Mouse (Mus musculus) heart, embryonic 15.5 days (tissue): ENCODE measurements around the gene Nfat5. TPM values are rescaled to one million over a fixed set of nuclear protein-coding genes. Genes with fewer than 3 reads are reported as not detected.

Experiments used
- ATAC-seq: fragments of 200-750 bp; cut with Nextera tagmentation; replicated peaks from 2 replicates; pipeline ENCODE4 v1.8.0; 2017; ENCODE audit warnings: low read depth, moderate TSS enrichment; ENCODE audit not compliant: insufficient number of reproducible peaks, insufficient read depth, low FRiP score
- H3K27ac ChIP-seq: fragments of 300-500 bp; sonication (generic); 2 replicates; pipeline ENCODE4 v1.5.1; 2015; ENCODE audit warnings: mild to moderate bottlenecking, inconsistent platforms
- H3K27me3 ChIP-seq: fragments of 300-500 bp; sonication (generic); 2 replicates; pipeline ENCODE4 v1.6.1; 2015; ENCODE audit warnings: inconsistent platforms
- H3K36me3 ChIP-seq: fragments of 300-500 bp; sonication (generic); 2 replicates; pipeline ENCODE4 v1.6.1; 2015; ENCODE audit warnings: mild to moderate bottlenecking, inconsistent platforms
- H3K4me1 ChIP-seq: fragments of 300-500 bp; sonication (generic); replicated peaks from 2 replicates; pipeline ENCODE4 v1.6.1; 2015; ENCODE audit warnings: inconsistent platforms
- H3K4me2 ChIP-seq: fragments of 300-500 bp; sonication (generic); 2 replicates; pipeline ENCODE4 v1.6.1; 2015; ENCODE audit warnings: inconsistent platforms, mild to moderate bottlenecking, moderate library complexity
- H3K4me3 ChIP-seq: fragments of 300-500 bp; sonication (generic); 2 replicates; pipeline ENCODE4 v1.5.1; 2015; ENCODE audit warnings: mild to moderate bottlenecking, inconsistent platforms
- H3K9ac ChIP-seq: fragments of 300-500 bp; sonication (generic); 2 replicates; pipeline ENCODE4 v1.6.1; 2015; ENCODE audit warnings: mild to moderate bottlenecking, inconsistent platforms
- H3K9me3 ChIP-seq: fragments of 300-500 bp; sonication (generic); replicated peaks from 2 replicates; pipeline ENCODE4 v1.6.1; 2016; ENCODE audit warnings: inconsistent platforms
- WGBS: fragments of 180-500 bp; shearing (Covaris S2); methylation state at CpG from one replicate; pipeline ENCODE4 v1.1.7; 2015; ENCODE audit warnings: mixed read lengths; 5-methylcytosine and 5-hydroxymethylcytosine counted together
- polyA plus RNA-seq: library from polyadenylated mRNA; unstranded; fragments of >200 nt; fragmentation: Nextera tagmentation; extraction: Ambion mirVana; gene quantifications from 2 replicates; pipeline ENCODE4 v1.2.1, GENCODE M21; 2015

Gene Nfat5
- polyA plus RNA-seq, 1 experiment from 2014 or later, result 10.4 TPM

DNA sequence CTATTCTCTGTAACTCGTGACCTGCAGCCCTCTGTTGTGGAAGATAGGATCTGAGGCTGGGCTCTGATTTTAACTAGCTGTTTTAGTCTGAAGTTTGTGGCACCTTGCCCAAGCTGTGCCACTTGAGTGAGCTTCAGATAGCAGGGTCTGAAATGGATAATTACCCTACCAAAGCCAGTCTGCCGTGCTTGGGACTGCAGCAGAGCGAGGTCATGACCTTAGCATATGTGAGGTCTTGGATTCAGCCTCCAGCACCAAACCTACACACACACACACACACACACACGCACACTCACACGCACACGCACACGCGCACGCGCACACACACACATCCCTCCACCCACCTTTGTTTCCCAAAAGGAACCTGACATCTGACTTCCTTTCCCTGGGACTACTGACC is 27.5 kb upstream of the Nfat5 start:
- ATAC-seq, result no peak; the same call in 1 of the 2 replicates
- H3K36me3 ChIP-seq, result no peaks in the 10 kb centered on the region
- WGBS, result 67% methylated on average over 10 of the region's 10 CpGs
- peak overlapping the region; percentile 70 for H3K27ac ChIP-seq
- H3K9me3 ChIP-seq, result no peaks in the 10 kb centered on the region
- no peak overlapping the region for H3K9ac ChIP-seq
- no peaks in the 10 kb centered on the region for H3K27me3 ChIP-seq
- no peak overlapping the region for H3K4me3 ChIP-seq
- peaks cover 14% of the 10 kb centered on the region for H3K4me1 ChIP-seq
- H3K4me2 ChIP-seq, result peak overlapping the region; percentile 21; the same call in 1 of the 2 replicates

DNA sequence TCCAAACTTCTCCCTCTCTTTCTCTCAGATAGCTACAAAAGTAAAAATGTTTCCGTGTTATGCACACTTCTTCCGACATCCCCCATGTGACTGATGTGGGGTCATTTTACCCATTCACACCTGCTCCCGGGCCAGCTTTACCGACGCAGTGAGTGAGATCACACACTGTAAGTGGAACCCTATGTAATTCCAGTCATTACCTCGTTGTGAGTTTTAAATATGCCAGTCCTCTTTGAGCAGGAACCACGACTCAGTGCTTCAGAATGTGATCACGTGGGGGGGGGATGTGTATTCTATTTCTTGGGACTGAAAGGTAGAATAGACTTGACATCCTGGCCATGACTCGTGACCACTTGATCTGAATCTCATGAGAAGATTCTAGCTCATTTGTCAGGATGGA is 24.8 kb upstream of the Nfat5 start:
- 36% methylated on average over 9 of the region's 9 CpGs for WGBS
- H3K9me3 ChIP-seq, result no peaks in the 10 kb centered on the region
- H3K4me3 ChIP-seq, result no peak overlapping the region
- no peak overlapping the region for H3K4me2 ChIP-seq
- H3K36me3 ChIP-seq, result no peaks in the 10 kb centered on the region
- H3K4me1 ChIP-seq, result peaks cover 14% of the 10 kb centered on the region
- ATAC-seq, result no peak
- no peak overlapping the region for H3K27ac ChIP-seq
- H3K27me3 ChIP-seq, result no peaks in the 10 kb centered on the region
- H3K9ac ChIP-seq, result no peak overlapping the region

DNA sequence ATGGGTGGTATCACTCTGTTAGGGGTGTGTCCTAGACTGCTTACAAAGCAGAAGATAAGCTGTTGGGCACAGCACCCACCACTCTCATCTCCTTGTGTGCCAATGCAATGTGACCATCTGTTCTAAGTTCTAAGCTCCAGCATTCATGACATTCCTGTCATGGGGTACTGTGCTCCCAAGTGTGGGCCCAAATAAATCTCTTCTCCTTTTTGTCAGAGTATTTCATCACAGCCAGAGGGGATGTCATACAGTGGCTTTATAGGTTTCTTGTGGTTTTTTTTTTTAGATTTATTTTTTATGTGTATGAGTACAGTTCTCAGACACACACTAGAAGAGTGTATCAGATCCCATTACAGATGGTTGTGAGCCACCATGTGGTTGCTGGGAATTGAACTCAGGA is 24.1 kb upstream of the Nfat5 start:
- no peak overlapping the region for H3K9ac ChIP-seq
- H3K27me3 ChIP-seq, result no peaks in the 10 kb centered on the region
- ATAC-seq, result no peak
- H3K9me3 ChIP-seq, result no peaks in the 10 kb centered on the region
- no peak overlapping the region for H3K4me3 ChIP-seq
- H3K4me1 ChIP-seq, result peaks cover 14% of the 10 kb centered on the region
- no peak overlapping the region for H3K4me2 ChIP-seq
- no peak overlapping the region for H3K27ac ChIP-seq
- no peaks in the 10 kb centered on the region for H3K36me3 ChIP-seq

DNA sequence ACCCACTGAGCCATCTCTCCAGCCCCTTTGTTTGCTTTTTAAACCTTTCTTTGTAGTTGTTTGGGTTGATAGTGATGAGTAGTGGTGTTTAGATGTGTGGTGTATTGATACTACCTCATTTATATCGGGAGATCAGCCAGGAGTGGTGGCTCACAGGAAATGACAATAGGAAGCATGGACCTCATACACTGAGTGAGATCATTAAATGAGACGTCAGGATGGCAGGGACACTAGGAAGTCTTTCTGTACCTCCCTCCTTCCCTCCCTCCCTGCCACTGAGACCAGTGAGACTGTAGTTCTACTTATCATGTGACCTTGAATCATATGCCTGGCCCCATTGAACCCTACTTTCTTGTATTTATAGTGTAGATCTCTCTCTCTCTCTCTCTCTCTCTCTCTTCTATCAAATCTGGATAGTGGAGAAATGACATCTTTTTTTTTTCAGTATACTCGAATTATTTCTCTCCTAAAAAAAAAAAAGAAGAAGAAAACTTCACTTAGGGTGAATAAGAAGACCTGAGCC is 23.6 kb upstream of the Nfat5 start:
- no peaks in the 10 kb centered on the region for H3K27me3 ChIP-seq
- no peak overlapping the region for H3K4me3 ChIP-seq
- no peaks in the 10 kb centered on the region for H3K36me3 ChIP-seq
- H3K4me1 ChIP-seq, result peaks cover 14% of the 10 kb centered on the region
- H3K9me3 ChIP-seq, result no peaks in the 10 kb centered on the region
- WGBS, result 45% methylated on average over 3 of the region's 3 CpGs
- no peak overlapping the region for H3K27ac ChIP-seq
- ATAC-seq, result no peak
- H3K4me2 ChIP-seq, result no peak overlapping the region
- no peak overlapping the region for H3K9ac ChIP-seq

DNA sequence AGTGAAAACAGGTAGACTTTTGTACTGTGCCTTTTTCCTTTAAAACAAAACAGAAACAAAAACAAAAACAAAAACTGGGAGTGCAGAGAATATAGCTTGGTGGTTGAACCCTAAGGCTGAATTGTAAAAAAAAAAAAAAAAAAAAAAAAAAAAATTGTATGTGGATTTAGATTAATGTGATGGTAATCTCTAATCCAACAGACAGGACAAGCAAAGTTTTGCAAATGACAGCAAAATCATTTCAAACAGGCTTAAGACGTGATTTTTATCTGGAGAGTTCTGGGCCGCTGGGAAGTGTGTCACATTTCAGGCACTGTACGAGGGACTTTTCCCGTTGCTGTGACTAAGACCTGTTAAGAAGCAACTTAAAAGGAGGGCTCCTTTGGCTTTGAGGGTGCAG is 23.0 kb upstream of the Nfat5 start:
- no peaks in the 10 kb centered on the region for H3K9me3 ChIP-seq
- no peak overlapping the region for H3K9ac ChIP-seq
- no peak overlapping the region for H3K27ac ChIP-seq
- H3K27me3 ChIP-seq, result no peaks in the 10 kb centered on the region
- H3K36me3 ChIP-seq, result no peaks in the 10 kb centered on the region
- H3K4me3 ChIP-seq, result no peak overlapping the region
- ATAC-seq, result no peak
- no peak overlapping the region for H3K4me2 ChIP-seq
- 67% methylated on average over 4 of the region's 4 CpGs for WGBS
- peaks cover 11% of the 10 kb centered on the region for H3K4me1 ChIP-seq

DNA sequence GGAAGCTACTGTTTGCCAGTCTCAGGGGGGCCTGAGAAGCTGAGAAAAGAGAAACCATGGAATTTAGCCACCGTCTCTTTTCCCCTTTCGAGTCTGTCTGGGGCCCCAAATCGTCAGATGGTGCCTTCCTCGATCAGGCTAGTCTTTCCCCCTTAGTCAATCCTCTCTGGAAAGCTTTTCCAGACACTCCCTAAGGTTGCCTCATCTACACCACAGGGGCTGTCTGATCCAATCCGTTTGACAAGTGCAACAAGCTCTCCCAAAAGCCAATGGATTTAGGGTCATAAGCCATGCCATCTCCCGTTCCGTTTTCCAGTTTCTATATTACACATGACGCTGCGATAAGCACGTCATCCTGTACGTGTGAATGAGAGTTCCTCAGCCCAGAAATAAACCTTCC is 22.5 kb upstream of the Nfat5 start:
- no peak for ATAC-seq
- Histone ChIP-seq H3K9ac (no peak overlapping the region), H3K9me3 (no peaks in the 10 kb centered on the region), H3K4me1 (peaks cover 7% of the 10 kb centered on the region), H3K36me3 (no peaks in the 10 kb centered on the region), H3K27me3 (no peaks in the 10 kb centered on the region), H3K27ac (no peak overlapping the region), H3K4me2 (no peak overlapping the region), H3K4me3 (no peak overlapping the region)
- 70% methylated on average over 11 of the region's 11 CpGs for WGBS

DNA sequence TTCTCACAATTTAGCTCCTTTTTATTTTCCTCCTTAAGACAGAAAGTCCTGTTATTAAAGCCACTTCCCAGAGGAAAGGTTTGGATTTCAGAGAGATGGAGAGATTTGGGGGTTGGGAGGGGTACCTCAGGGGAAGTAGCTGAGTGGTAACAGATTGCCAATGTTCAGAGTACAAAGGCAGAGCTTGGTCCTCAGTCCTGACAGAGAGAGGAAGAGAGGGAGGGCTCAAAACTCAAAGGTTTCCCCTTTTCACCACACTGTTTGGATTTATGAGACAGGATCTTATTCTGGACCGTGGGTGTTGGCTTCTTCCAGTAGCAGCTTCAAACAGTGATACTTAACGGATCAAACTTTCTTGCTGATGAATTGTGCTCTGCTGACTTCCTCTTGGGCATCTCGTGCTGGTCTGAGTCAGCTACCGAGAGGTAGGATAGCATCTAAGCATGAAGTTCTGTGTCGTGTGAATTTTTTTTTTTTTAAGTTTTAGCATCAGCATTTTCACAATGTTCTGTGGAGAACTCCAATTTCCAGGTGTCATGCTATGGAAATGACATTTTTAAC is 15.9 kb upstream of the Nfat5 start:
- no peaks in the 10 kb centered on the region for H3K9me3 ChIP-seq
- no peaks in the 10 kb centered on the region for H3K36me3 ChIP-seq
- H3K27ac ChIP-seq, result no peak overlapping the region
- H3K9ac ChIP-seq, result no peak overlapping the region
- no peak overlapping the region for H3K4me3 ChIP-seq
- H3K4me2 ChIP-seq, result no peak overlapping the region
- no peaks in the 10 kb centered on the region for H3K4me1 ChIP-seq
- H3K27me3 ChIP-seq, result no peaks in the 10 kb centered on the region
- WGBS, result 47% methylated on average over 5 of the region's 5 CpGs
- ATAC-seq, result no peak

DNA sequence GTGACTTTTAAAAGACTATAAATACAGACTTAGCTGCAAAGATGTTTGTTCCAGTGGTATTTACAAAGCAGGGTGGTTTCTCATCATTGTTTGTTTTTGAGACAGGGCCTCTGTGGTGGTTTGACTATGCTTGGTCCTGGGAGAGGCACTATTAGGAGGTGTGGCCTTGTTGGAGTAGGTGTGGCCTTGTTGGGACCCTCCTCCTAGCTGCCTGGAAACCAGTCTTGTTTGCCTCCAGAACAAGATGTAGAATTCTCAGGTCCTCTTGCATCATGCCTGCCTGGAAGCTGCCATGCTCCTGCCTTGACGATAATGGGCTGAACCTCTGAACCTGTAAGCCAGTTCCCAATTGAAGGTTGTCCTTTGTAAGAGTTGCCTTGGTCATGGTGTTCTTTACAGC is 14.7 kb upstream of the Nfat5 start:
- no peaks in the 10 kb centered on the region for H3K27me3 ChIP-seq
- ATAC-seq, result no peak
- H3K4me1 ChIP-seq, result no peaks in the 10 kb centered on the region
- H3K36me3 ChIP-seq, result no peaks in the 10 kb centered on the region
- H3K9ac ChIP-seq, result no peak overlapping the region
- H3K4me2 ChIP-seq, result no peak overlapping the region
- H3K27ac ChIP-seq, result no peak overlapping the region
- H3K9me3 ChIP-seq, result no peaks in the 10 kb centered on the region
- no peak overlapping the region for H3K4me3 ChIP-seq
- WGBS, result 71% methylated on average over 1 of the region's 1 CpGs

DNA sequence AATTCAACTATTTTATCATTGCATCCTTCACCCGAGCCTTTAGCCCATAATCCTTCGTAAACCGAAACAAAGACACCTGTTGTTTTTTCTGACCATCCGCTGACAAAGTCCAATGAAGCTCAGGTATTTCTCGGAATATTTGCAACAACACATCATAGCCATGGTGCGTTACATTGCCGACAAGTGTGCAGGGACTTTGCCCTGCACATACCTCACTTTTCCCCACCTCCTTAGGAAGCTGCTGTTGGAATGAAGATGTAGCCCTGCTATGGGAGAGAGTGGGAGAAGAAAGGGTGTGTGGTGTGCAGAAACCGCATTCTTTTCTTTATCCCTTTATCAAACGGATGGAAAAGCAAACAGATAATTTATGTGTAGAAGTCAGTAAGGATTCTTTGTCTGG is 6.6 kb upstream of the Nfat5 start:
- no peak overlapping the region for H3K4me2 ChIP-seq
- no peaks in the 10 kb centered on the region for H3K36me3 ChIP-seq
- no peak overlapping the region for H3K4me3 ChIP-seq
- H3K27me3 ChIP-seq, result no peaks in the 10 kb centered on the region
- WGBS, result 69% methylated on average over 9 of the region's 9 CpGs
- no peak overlapping the region for H3K9ac ChIP-seq
- H3K9me3 ChIP-seq, result no peaks in the 10 kb centered on the region
- H3K4me1 ChIP-seq, result no peaks in the 10 kb centered on the region; the same call in 1 of the 2 replicates
- no peak overlapping the region for H3K27ac ChIP-seq
- no peak for ATAC-seq

DNA sequence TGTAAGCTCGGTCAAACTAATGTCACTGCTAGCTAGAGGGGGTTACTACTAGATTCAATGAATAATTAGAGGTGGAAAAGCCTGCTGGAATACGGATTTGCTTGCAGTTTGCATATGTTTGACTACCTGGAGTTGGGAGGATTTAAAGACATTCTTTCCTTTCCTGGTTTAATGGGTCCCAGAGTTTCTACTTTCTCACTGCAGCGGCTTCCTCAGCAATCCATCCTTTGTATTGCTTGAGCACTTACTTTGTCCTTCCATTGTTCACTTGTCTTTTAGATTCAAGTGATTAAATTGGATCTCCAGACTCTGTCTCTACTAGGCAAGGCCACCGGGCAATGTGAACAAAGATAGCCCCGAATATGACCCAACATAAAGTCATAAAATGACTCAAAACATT is 5.7 kb upstream of the Nfat5 start:
- WGBS, result 75% methylated on average over 5 of the region's 5 CpGs
- no peak for ATAC-seq
- no peak overlapping the region for H3K27ac ChIP-seq
- no peak overlapping the region for H3K9ac ChIP-seq
- H3K4me1 ChIP-seq, result peaks cover 5% of the 10 kb centered on the region; the same call in 1 of the 2 replicates
- no peaks in the 10 kb centered on the region for H3K36me3 ChIP-seq
- H3K27me3 ChIP-seq, result no peaks in the 10 kb centered on the region
- H3K4me2 ChIP-seq, result no peak overlapping the region
- H3K9me3 ChIP-seq, result no peaks in the 10 kb centered on the region
- H3K4me3 ChIP-seq, result no peak overlapping the region

DNA sequence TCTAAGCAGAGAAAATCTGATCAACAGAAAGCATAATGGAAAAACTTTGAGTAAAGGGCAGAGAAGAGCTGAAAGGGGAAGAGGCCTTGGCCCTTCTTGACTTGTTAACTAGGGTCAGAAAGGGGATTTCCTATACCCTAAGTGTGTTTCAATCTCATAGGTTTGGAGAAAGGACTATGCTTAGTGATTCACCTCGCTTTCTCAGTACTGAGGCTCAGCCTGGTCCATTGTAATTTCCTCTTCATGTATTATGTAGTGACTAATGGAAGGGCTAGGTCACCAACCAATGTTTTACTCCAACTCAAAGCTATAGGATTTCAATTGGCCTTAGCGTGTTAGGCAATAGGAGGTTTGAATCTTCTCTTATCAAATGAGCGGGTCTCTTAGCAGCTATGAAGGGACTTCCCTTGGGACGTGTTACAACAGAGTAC is 2.1 kb upstream of the Nfat5 start:
- Histone ChIP-seq H3K9me3 (no peaks in the 10 kb centered on the region), H3K36me3 (no peaks in the 10 kb centered on the region), H3K4me1 (peaks cover 17% of the 10 kb centered on the region), H3K4me2 (no peak overlapping the region), H3K9ac (no peak overlapping the region), H3K4me3 (no peak overlapping the region), H3K27me3 (no peaks in the 10 kb centered on the region), H3K27ac (peak overlapping the region; percentile 3; the same call in 1 of the 2 replicates)
- ATAC-seq, result no peak
- WGBS, result 69% methylated on average over 4 of the region's 4 CpGs

DNA sequence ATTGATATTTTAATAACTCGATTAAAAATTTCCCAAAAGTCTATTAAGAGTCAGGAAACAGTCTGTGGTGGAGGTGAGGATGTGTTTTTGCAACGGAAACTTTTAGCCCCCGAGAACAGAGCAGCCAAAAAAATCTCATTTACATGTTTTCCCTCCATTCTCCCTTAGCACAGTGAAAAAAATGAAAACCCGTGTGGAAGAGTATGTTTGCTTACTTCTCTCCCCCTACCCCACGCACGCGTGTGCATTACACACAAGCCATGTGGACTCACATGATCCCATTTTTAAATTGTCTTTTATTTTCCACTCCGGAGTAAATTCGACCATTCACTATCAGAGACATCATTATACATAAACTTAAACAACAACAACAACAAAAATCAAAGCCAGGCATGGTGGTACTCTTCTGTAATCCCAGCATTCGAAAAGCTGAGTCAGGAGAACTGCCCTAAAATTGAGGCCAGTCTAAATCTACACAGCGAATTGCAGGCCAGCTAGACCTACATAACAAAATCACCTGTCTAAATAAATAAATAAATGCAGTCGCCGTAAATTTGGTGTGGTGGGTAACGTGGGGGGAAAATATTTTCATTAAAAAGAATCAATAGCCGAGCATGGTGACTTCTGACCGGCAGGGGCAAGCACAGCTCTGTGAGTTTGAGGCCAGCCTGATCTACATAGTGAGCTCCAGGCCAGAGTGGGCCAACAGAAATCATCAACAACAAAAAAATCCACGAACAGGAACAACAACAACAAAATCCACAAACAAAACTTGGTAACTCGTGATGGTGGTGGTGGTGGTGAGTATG is 947 bp upstream of the Nfat5 start:
- peak overlapping the region; percentile 63 for H3K4me2 ChIP-seq
- ATAC-seq, result no peak
- WGBS, result 59% methylated on average over 18 of the region's 18 CpGs
- no peaks in the 10 kb centered on the region for H3K36me3 ChIP-seq
- H3K9me3 ChIP-seq, result no peaks in the 10 kb centered on the region
- H3K4me1 ChIP-seq, result peaks cover 19% of the 10 kb centered on the region
- H3K4me3 ChIP-seq, result peak overlapping the region; percentile 100
- no peaks in the 10 kb centered on the region for H3K27me3 ChIP-seq
- peak overlapping the region; percentile 62 for H3K9ac ChIP-seq
- H3K27ac ChIP-seq, result peak overlapping the region; percentile 99
